Mouse (Mus musculus): Measurements from ENCODE around the gene Pcdh19. TPM values are rescaled to one million over a fixed set of nuclear protein-coding genes. Genes with fewer than 3 reads are reported as not detected.

The Pcdh19 gene
- total RNA-seq, 1 experiment from 2014 or later = 0.05 TPM

Other genes starting within 250 kb of the Pcdh19 start
- not detected in 2 replicates for gene Tnmd, start 162.0 kb upstream of the Pcdh19 start, total RNA-seq (2017)
- gene Tspan6, start 209.4 kb upstream of the Pcdh19 start, total RNA-seq (2017) = 9.6 and 11.0 TPM in 2 replicates
- gene Srpx2, start 219.4 kb upstream of the Pcdh19 start, total RNA-seq (2017) = not detected in 2 replicates

Data from common myeloid progenitor, adult 5-6 weeks (primary cell).